Comparison of ENCODE assay signal across 8 mouse cellular contexts in the genomic region with DNA sequence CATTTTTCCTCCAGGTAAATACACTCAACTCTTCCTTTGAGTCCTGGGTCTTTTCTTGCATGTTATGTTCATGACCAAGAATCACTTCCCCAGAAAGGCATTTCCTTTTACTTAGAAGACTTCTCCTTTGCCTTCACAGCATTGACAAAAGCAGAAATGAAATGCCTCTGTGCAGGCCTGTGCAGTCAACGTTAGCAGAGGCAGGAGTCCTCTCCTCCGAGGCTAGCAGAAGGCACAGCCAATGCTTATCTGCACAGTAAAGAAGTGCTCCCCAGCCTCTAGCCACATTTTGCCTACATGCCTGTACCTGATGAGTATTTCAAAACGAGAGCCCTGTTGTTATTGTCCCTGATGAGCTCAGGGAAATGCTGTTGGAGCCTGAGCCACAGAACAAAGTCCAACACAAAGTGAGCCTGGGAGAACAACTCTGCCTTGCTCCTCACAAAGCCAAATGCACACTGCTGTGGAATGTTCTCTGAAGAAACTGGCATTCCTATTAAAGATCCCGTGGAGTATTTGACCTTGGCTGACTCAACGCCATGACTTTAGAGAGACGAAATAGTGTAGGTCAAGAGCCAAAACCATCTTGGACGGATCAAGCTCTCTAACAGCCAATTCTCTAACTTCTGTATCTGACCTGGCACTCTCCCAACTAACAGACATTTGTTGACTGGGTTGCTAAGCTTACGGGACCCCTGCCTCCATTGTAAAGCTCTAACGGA. TPM values are rescaled to one million over a fixed set of nuclear protein-coding genes. Genes with fewer than 3 reads are reported as not detected.
DNase-seq lines count a peak whose midpoint lies in the region; ATAC-seq and TF ChIP-seq lines count a peak whose summit lies in the region.

No protein-coding gene starts in this region.

- no peaks in the 10 kb centered on the region for H3K9me3 ChIP-seq in lung, embryonic 14.5 days (ENCODE audit: low read depth, low read length)
- no peaks in the 10 kb centered on the region for H3K9me3 ChIP-seq in stomach, embryonic 16.5 days (replicated peaks; ENCODE audit: control insufficient read depth, low read length)

- H3K4me3 ChIP-seq in lung, embryonic 14.5 days (ENCODE audit: low read depth, low read length), result no peak overlapping the region
- no peak overlapping the region for H3K4me3 ChIP-seq in lung, adult 2 months (replicated peaks; ENCODE audit: extremely low read depth, low read depth, low read length)
- H3K4me3 ChIP-seq in stomach, embryonic 16.5 days (replicated peaks; ENCODE audit: low read length), result no peak overlapping the region

- H3K4me2 ChIP-seq in lung, embryonic 14.5 days, result no peak overlapping the region
- H3K4me2 ChIP-seq in stomach, embryonic 16.5 days (ENCODE audit: low read depth, low read length), result no peak overlapping the region

- H3K36me3 ChIP-seq in lung, embryonic 14.5 days (ENCODE audit: insufficient read depth), result no peaks in the 10 kb centered on the region
- H3K36me3 ChIP-seq in stomach, embryonic 16.5 days (ENCODE audit: control insufficient read depth, insufficient read depth, low read length), result no peaks in the 10 kb centered on the region

- 46% methylated on average over 9 of the region's 9 CpGs for WGBS in lung, embryonic 14.5 days
- WGBS in lung, adult 2 months, result 50% methylated on average over 9 of the region's 9 CpGs
- WGBS in stomach, embryonic 16.5 days, result 52% methylated on average over 9 of the region's 9 CpGs

- H3K4me1 ChIP-seq in lung, embryonic 14.5 days (ENCODE audit: insufficient read depth), result no peaks in the 10 kb centered on the region
- H3K4me1 ChIP-seq in lung, adult 2 months (ENCODE audit: control insufficient read depth, insufficient read depth, low read length), result no peaks in the 10 kb centered on the region
- no peaks in the 10 kb centered on the region for H3K4me1 ChIP-seq in stomach, embryonic 16.5 days (ENCODE audit: control insufficient read depth, insufficient read depth, low read length)

- H3K9ac ChIP-seq in lung, embryonic 14.5 days, result no peak overlapping the region
- no peak overlapping the region for H3K9ac ChIP-seq in stomach, embryonic 16.5 days (ENCODE audit: low read length)

- DNase-seq in lung, embryonic 14.5 days, result peak; percentile 89
- DNase-seq in lung, adult 2 months, result no peak
- peak; percentile 10 to 30 for DNase-seq in heart, adult 9 months (ENCODE audit: low spot score in 2 of 2)
- DNase-seq in liver, result peak; percentile 39
- no peak for DNase-seq in urinary bladder, postnatal 4 days (ENCODE audit: low spot score in 2 of 2)
- DNase-seq in neural tube, embryonic 10.5 days (ENCODE audit: extremely low spot score, low spot score), result no peak
- no peak for DNase-seq in right cerebral cortex, postnatal 4 days

- H3K27ac ChIP-seq in lung, embryonic 14.5 days (ENCODE audit: low read depth), result 0 out of 2 replicates have a peak overlapping the region, but pooled peaks have one; percentile 12
- no peak overlapping the region for H3K27ac ChIP-seq in stomach, embryonic 16.5 days (ENCODE audit: low read length)

- no peak for TF ChIP-seq POLR2A in lung, adult 2 months (IDR thresholded peaks at IDR 0.05; ENCODE audit: borderline replicate concordance, extremely low read depth, low read depth, low read length)

- no peaks in the 10 kb centered on the region for H3K27me3 ChIP-seq in lung, embryonic 14.5 days (ENCODE audit: insufficient read depth, low read length)
- H3K27me3 ChIP-seq in stomach, embryonic 16.5 days (ENCODE audit: control insufficient read depth, insufficient read depth, low read length), result no peaks in the 10 kb centered on the region; the same call in 1 of the 2 replicates

- ATAC-seq in lung, embryonic 14.5 days (ENCODE audit: insufficient read depth), result peak; percentile 92
- ATAC-seq in stomach, embryonic 16.5 days (ENCODE audit: insufficient read depth, low FRiP score), result peak; percentile 60

- no peak for TF ChIP-seq CTCF in lung, embryonic 14.5 days (IDR thresholded peaks at IDR 0.05; ENCODE audit: low read depth)
- no peak for TF ChIP-seq CTCF in lung, adult 2 months (IDR thresholded peaks at IDR 0.05; ENCODE audit: insufficient read depth, low read length)

RNA-seq across cellular contexts. Expression of a gene that starts 45.7 kb away (rescaled TPM):
- 71.9 and 75.3 TPM in 2 replicates for polyA plus RNA-seq in lung, embryonic 14.5 days (2014; fragmentation: Nextera tagmentation; extraction: Ambion mirVana)
- 12.2 and 16.0 TPM in 2 replicates for polyA plus RNA-seq in lung, adult 2 months (2012; rRNA removed)
- 46.9 and 48.6 TPM in 2 replicates for polyA plus RNA-seq in stomach, embryonic 16.5 days (2015; fragmentation: Nextera tagmentation; extraction: Ambion mirVana)

Comparison
In these comparisons a context has a peak if more than half of its experiments do, and no peak if none do; other contexts are left out.
1. DNase-seq: peak in lung, embryonic 14.5 days (single experiment), heart, adult 9 months (2 of 2) and liver (single experiment); none in lung, adult 2 months (single experiment), urinary bladder, postnatal 4 days (0 of 2), neural tube, embryonic 10.5 days (single experiment) and right cerebral cortex, postnatal 4 days (single experiment).